Mouse (Mus musculus) gastrocnemius, adult 8-10 months (tissue): Measurements from ENCODE around the gene Tekt1. TPM values are rescaled to one million over a fixed set of nuclear protein-coding genes. Genes with fewer than 3 reads are reported as not detected.

ENCODE experiments used
- DNase-seq, 2 experiments: peaks; one replicate each; pipeline ENCODE4 v3.0.0; 2022; ENCODE audit warnings: low spot score in 2 of 2
- total RNA-seq, 4 experiments: library from RNA; stranded (reverse); gene quantifications; 2 replicates each; pipeline ENCODE4 v1.2.4; 2022

The Tekt1 gene
- total RNA-seq, 4 experiments from 2014 or later, result 0.92 to 3.3 (median 2.5) TPM

DNA sequence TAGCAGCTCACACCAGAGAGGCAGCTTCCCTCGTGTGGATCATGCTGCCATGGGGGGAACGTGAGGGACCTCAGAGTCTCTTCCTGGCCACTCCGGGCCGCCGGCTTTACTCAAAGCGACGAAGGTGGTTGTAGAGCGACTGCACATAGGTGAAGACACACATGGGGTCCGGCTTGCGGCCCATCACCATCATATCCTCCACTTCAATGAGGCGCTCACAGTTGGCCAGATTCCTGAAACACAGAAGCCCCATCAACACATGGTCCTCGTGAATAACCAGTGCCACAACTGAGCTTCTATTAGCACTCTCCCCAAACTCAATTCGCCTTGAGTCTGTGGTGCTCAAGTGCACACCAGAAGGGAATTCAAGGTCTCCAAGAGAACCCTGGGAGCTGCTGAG, 28.9 kb upstream of the Tekt1 start:
- no peak for DNase-seq

GRCm38 (mm10) chr11:72389407-72390142, 27.3 kb upstream of the Tekt1 start:
- DNase-seq, result peak in 1 of 2 experiments; percentile 62

DNA sequence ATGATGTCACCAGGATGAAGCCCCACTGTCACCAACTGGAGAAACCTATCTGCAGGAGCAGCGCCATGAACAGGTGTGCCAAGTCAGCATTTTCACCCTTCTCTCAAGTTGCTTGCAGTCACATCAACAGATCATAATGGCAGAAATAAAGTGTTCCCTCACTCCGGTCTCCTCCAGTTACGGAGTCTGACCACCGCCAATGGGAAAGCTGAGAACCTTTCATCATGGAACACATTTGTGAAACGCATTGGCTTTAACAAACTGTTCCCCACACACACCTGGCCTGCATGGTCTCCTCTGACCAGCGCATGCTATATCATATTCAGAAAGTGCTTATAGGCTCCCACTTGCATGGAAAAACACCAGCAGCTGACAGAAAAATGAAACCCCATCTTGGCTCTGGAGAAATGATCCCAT, 25.9 kb upstream of the Tekt1 start:
- peak; percentile 56 to 66 for DNase-seq

DNA sequence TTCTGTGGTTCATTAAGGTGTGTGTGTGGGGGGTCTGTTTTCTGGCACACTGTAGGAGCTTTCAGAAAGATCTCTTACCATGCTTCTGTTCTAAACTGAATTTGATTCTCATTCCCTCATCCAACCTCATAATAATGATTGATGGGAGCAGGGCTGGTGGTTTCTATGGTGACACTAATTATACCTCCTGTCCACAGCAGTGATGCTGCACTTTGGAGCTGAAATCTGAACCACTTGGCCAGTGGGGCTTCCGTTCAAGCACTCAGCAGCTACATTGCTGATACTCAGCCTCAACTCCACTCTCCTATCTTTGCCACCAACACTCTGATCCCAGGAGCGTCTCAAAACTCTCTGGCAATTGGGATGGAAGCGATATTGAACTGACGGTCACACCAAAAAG, 17.1 kb upstream of the Tekt1 start:
- peak in 1 of 2 experiments; percentile 67 for DNase-seq

GRCm38 (mm10) chr11:72378222-72378621, 16.0 kb upstream of the Tekt1 start:
- peak; percentile 64 to 74 for DNase-seq

GRCm38 (mm10) chr11:72376562-72376961, 14.3 kb upstream of the Tekt1 start:
- DNase-seq, result no peak

DNA sequence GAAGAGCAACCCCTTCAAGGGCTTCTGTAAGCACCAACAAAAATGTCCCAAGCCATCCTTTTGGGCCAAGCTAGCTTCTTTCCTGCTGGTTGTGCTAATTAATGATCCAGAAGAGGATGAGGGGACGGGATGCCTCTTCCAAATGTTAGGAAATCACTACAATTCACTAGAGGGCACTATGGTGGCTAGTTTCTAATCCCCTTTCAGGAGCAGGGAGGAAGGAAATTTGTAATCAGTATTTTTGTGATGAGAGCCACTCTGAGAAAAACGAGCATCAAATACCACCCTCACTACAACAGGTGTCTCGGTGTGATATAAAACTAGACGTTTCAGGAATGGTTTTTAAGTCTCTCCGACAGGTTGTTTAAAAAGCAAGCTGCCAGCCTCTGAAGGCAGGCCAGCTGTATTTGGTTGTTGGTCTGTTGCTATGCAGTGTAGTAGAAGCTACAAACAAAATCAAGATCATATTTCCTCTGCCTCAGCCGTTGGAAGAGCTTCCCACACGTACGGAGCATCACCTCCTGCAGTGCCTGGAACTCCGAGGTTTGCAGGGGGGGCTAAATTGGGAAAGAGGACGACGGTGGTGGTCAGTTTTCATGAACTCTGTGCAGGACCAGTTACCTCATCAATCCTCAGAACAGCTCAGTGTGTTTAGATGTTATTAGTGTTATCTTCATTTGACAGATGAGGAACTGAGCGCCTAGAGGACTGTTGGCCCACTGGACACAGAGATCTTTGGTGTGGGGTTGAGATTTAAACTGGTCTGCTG, 7.8 kb upstream of the Tekt1 start:
- peak in 1 of 2 experiments; percentile 50 for DNase-seq

DNA sequence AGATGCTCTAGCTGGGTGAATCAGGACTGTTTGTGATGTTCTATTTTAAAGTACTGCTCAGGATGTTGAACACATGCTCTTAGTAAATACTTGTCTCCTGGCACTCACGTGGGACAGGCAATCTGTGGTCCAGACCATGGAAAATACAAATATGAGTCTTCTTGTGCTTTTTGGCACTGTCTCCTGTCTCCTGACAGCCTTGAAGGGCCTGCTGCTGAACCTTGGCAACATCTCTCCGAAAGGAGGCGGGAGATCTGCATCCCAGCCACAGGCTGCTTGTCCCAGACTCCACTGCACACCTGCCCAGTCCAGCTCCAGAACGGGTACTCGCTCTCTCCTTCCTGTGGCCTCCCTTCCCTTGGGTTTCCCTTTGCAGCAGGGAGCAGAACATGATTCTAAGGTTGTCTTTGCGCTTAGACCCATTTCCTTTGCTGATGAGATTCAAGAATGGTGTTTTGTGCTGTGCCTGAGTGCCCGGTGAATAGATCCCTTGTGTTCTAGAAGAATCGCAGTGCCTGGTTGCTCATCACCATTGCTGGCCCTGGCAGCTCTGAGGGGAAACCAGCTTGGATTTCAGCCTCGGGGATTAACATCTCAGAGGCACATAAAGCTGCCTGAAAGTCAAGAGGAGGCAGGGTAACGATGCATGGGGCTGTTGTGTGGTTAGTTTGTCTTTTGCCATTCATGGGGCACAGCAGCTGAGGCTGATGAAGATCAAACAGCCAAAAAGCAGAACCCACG, 5.9 kb upstream of the Tekt1 start:
- peak in 1 of 2 experiments; percentile 35 for DNase-seq

DNA sequence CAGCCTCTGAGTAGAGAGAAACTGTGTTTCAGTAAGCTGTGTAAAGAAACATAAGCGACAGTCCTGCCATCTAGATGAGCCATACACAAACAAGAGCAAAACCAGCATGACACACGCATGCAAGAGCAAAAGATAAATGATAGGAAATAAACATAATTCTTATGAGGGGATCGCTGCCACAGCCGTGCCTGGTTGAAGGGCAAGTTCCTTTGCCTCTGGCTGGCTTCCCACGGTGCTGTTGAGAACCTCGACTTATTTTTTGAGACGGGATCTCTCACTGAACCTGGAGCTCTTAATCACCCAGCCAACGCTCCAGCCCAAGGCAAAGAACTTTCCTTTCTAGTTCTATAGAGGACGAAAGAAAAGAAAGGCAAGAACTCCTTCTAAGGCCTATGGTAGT, 3.9 kb upstream of the Tekt1 start:
- DNase-seq, result no peak

DNA sequence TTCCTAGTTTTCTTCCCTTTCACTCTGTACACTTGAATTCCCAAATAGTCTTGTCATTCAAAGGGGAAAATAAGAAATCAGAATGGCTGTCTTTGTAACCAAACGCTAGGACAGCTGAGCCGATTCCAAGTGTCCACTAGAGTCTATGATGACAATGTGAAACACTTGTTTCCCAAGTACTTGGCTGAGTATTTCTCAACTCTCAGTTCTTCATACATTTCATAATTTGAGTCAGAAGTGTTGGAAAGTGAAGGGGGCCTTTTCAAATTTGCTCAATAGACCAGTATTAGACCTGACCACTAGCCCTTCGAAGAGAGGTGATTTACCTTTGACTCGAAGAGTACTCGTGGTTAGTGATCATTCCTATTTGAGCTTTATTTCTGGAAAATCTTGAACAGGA, 2.3 kb upstream of the Tekt1 start:
- DNase-seq, result no peak

GRCm38 (mm10) chr11:72363523-72364240, 1.4 kb upstream of the Tekt1 start:
- no peak for DNase-seq

DNA sequence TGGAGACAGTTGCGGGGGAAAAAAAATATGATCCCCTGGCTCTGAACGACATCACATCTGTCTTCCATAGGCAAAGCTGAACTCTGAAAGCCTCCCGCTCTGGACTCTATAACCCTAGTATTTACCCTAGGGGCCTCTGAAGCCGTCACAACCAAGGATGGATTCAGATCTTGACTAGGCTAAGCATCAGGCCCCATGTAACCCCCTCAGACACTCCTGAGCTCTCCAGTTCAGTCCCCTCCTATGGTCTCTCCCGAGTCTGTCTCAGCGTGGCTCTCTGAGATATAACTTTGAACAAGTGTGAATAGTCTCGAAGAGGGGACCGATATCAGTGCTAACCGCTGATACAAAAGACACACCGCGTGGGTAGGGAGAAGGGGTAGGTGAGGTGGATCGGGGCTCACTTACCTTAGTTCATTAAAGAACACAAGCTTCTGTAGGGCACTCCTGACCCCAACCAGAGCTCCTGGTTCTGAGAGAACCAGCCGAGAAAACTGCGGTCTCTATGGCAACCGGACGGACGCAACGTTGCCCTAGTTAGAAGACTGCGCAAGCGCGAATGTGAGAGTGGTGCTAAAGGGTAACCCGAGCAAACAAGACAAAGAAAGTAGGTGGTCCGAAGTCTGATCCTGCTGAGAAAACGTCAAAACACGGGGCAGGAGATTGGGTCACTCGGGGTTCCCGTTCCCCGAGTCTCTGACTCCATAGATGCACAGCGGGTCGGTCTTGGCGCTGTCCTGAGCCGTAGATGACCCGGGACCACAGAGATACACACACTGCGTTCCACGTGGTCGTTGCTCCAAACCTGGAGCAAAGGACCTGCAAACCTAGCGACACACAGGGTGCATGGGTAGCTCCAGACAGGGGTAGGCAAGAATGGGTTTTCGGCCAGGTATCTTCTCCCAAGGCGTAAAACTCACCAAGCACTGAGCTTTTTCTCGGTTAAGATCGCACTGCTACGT, 576 bp downstream of the Tekt1 start:
- no peak for DNase-seq

- peak; percentile 71 to 72 for DNase-seq
These were observed 7.1 kb downstream of the Tekt1 start for GRCm38 (mm10) chr11:72354971-72355728.

- DNase-seq, result no peak
These were observed 9.1 kb downstream of the Tekt1 start for GRCm38 (mm10) chr11:72353186-72353585.

- DNase-seq, result no peak
These were observed 10.0 kb downstream of the Tekt1 start for GRCm38 (mm10) chr11:72352272-72352671.

DNA sequence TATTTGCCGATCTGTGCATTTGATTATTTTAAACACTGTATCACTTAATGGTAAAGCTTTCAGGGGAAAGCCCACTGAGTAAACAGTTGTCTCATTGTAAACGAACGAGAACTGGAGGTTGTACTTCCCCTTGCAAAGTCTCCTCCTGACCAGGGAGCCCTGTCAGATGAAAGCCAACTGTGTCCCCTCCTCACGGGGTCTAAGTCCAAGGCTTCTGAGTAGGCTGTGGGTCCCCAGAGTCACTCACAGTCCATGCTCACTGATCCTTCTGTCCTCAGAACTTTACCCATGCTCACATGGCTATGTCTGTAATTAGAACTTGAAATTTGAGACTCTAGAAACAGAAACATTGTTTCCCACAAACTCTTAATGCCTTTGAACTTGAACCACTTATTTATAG, 12.6 kb downstream of the Tekt1 start:
- no peak for DNase-seq

DNA sequence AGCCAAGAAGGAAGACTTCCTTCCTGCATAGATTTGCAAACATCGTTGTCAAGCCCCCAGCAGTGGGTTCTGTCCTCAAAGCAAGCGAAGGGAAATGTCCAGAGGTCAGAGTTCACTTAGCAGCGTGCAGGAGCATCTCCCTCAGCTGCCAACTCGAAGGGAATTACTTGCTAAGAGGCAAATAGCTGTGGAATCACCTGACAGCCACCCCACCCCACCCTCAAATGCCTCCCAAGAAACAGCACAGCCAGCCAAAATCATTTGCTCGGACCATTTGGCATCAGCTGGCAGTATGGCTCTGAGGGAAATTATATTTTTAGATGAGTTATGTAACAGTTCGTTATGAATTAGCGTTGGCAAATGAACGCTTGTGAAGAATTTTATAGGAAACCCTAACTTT, 13.2 kb downstream of the Tekt1 start:
- DNase-seq, result peak in 1 of 2 experiments; percentile 31

- DNase-seq, result no peak
These were observed 13.7 kb downstream of the Tekt1 start for GRCm38 (mm10) chr11:72348563-72348962.

DNA sequence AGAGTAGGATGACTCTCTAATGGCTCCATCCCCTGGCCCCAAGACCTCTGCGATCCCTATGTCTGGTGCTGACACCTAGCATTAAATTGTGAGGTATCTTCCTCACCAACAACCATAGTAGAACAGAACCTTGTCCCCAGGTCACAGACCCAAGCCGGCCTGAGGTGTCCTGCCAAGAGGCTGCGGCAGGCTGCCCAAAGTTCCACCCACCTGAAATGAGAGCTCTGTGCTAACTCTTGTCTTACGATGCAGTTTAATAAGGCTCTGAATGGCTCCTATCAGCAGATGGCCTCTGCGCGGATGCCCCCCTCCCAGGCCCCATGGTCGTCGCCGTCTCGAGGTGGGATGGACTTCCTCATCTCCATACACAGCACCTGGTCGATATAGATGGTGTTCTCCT, 17.8 kb downstream of the Tekt1 start:
- no peak for DNase-seq
